Mouse (Mus musculus): Measurements from ENCODE around the gene Upk1b. TPM values are rescaled to one million over a fixed set of nuclear protein-coding genes. Genes with fewer than 3 reads are reported as not detected.

Gene Upk1b
- polyA plus RNA-seq, 1 experiment from 2014 or later: not detected

DNA sequence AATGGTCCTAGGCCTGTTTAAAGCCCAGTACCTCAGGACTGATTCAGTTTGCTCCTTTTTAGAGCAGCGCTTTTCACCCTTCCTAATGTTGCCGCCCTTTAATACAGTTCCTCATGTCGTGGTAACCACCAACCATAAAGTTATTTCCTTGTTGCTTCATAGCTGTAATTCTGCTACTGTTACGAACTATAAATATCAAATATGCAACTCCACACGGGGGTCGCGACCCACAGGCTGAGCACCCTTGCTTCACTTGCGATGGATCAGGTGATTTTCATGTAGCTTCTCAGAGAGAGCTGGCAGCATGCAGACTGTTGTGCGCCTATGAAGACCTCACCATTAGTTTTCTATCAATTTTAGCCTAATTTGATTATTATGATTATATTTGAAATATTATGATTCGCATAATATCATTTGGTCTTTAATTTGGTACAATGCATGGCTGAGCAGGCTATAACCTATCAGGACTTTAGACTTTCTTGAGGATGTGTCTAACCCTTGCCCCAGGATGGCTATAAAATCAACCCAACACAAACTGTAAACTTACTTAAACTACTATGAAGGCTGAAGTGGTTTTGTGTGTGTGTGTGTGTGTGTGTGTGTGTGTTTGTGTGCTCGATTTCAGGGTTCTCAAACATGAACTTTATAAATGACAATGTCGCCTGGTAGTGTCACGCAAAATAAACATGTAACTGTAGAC is 58.8 kb downstream of the Upk1b start:
- H3K27ac ChIP-seq: no peak overlapping the region
- peak overlapping the region; percentile 80 for H3K4me3 ChIP-seq
- no peaks in the 10 kb centered on the region for H3K36me3 ChIP-seq (ENCODE audit: poor library complexity, severe bottlenecking)
- peaks cover 8% of the 10 kb centered on the region; the same call in 1 of the 2 replicates for H3K4me1 ChIP-seq
- 87% methylated on average over 13 of the region's 13 CpGs for WGBS
- peak overlapping the region; percentile 86; the same call in 1 of the 2 replicates for H3K9ac ChIP-seq
- no peaks in the 10 kb centered on the region for H3K27me3 ChIP-seq
- peak overlapping the region; percentile 89 for H3K4me2 ChIP-seq
- ATAC-seq: peak; percentile 14
- no peaks in the 10 kb centered on the region for H3K9me3 ChIP-seq (replicated peaks)

GRCm38 (mm10) chr16:38730921-38731320 is 69.2 kb downstream of the Upk1b start:
- WGBS: 64% methylated on average over 8 of the region's 8 CpGs
- Histone ChIP-seq H3K27ac (no peak overlapping the region), H3K4me2 (no peak overlapping the region), H3K27me3 (no peaks in the 10 kb centered on the region), H3K4me1 (no peaks in the 10 kb centered on the region), H3K9ac (no peak overlapping the region), H3K36me3 (ENCODE audit: poor library complexity, severe bottlenecking) (no peaks in the 10 kb centered on the region), H3K9me3 (replicated peaks) (no peaks in the 10 kb centered on the region), H3K4me3 (no peak overlapping the region)
- no peak for ATAC-seq

GRCm38 (mm10) chr16:38729610-38730288 is 70.4 kb downstream of the Upk1b start:
- Histone ChIP-seq H3K36me3 (ENCODE audit: poor library complexity, severe bottlenecking) (no peaks in the 10 kb centered on the region), H3K27me3 (no peaks in the 10 kb centered on the region), H3K4me1 (no peaks in the 10 kb centered on the region), H3K9ac (no peak overlapping the region), H3K9me3 (replicated peaks) (no peaks in the 10 kb centered on the region), H3K27ac (no peak overlapping the region), H3K4me2 (no peak overlapping the region), H3K4me3 (no peak overlapping the region)
- peak; percentile 76; the same call in 1 of the 2 replicates for ATAC-seq
- 67% methylated on average over 15 of the region's 15 CpGs for WGBS

DNA sequence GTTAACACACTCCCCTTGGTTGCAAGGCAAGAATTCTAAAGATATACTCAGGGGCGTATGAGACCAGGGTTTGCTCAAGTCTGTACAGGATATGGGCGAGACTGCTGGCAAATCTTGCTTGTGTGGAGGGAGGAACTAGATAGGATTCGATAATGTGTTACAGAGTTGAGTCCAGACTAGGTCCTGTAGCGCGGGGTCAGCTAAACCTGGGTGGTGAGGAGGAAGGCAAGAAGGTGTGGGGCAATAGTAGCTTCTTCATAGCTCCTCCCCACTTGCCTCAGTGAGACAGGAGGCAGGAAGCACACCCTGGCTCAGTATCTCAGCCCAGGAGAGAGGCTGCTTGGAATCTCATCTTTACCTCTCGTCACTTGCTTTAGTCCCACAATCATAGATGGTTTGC is 71.0 kb downstream of the Upk1b start:
- ATAC-seq: no peak
- H3K4me3 ChIP-seq: no peak overlapping the region
- no peaks in the 10 kb centered on the region for H3K4me1 ChIP-seq
- WGBS: 92% methylated on average over 6 of the region's 6 CpGs
- no peaks in the 10 kb centered on the region for H3K27me3 ChIP-seq
- no peaks in the 10 kb centered on the region for H3K36me3 ChIP-seq (ENCODE audit: poor library complexity, severe bottlenecking)
- H3K4me2 ChIP-seq: no peak overlapping the region
- H3K9ac ChIP-seq: no peak overlapping the region
- no peak overlapping the region for H3K27ac ChIP-seq
- no peaks in the 10 kb centered on the region for H3K9me3 ChIP-seq (replicated peaks)

DNA sequence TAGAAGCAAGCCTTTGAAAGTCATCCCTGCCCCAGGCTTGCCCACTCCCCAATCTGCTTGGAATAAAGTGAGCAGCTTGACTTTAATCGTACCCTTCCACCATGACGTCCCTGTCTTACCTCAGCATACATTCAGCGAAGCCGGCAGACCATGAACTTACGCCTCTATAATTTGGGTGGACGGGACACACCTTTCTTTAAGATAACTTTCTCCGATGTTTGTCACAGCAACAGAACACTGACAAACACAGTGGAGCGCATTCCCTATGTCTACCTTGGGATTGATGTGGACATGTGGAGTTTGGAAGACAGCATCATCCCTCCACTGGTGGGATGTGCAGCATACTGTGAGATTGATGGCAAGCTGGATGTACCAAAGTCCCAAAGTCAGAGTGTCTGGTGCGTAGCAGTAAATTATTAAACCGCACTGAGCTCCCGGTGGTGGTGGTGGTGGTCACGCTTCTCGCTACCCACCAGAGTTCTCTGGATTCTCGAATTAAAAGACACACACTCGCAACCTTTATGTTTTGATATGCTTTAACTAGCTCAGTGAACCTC is 71.5 kb downstream of the Upk1b start:
- Histone ChIP-seq H3K4me2 (no peak overlapping the region), H3K9me3 (replicated peaks) (no peaks in the 10 kb centered on the region), H3K27ac (no peak overlapping the region), H3K36me3 (ENCODE audit: poor library complexity, severe bottlenecking) (no peaks in the 10 kb centered on the region), H3K27me3 (no peaks in the 10 kb centered on the region), H3K9ac (no peak overlapping the region), H3K4me1 (no peaks in the 10 kb centered on the region), H3K4me3 (no peak overlapping the region)
- WGBS: 93% methylated on average over 15 of the region's 15 CpGs
- no peak for ATAC-seq

DNA sequence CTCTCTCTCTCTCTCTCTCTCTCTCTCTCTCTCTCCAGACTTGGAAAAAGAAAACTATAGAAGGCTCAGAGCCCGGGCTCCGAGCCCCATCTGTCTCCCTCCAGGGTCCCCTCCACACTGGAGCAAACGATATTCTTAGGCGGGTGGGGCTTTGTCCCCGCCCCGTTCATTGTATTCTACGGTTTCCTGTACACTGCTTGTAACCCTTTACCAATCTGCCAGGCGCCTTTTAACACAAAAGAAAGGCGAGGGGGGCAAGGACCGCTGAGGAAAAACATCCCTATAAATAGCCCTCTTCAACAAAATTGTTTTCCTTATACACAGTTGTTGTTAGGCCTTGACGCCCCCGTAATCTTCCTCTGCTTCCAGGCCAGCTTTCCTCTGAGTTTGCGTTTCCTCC is 75.2 kb downstream of the Upk1b start:
- Histone ChIP-seq H3K4me2 (no peak overlapping the region), H3K9me3 (replicated peaks) (no peaks in the 10 kb centered on the region), H3K4me3 (no peak overlapping the region), H3K27me3 (no peaks in the 10 kb centered on the region), H3K4me1 (no peaks in the 10 kb centered on the region), H3K9ac (no peak overlapping the region), H3K36me3 (ENCODE audit: poor library complexity, severe bottlenecking) (no peaks in the 10 kb centered on the region), H3K27ac (no peak overlapping the region)
- ATAC-seq: peak; percentile 19; the same call in 1 of the 2 replicates
- WGBS: 48% methylated on average over 13 of the region's 13 CpGs

DNA sequence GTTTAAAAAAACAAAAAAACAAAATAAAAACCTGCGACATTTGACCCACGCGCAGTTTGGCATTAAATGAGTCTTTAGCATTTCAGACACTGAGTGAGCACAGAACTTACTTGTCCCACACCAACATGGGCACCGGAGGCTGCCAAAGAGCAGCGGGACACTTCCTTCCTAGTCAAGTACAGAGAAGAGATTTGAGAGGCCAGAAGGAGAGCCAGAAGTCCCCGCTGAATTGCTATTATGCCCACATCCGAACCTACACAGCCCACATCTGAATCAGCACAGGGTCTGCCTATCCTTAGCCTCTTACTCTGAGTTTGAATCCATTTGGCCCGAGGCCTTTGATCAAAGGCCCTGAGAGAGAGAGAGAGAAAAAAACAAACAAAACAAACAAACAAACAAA is 75.9 kb downstream of the Upk1b start:
- H3K36me3 ChIP-seq (ENCODE audit: poor library complexity, severe bottlenecking): no peaks in the 10 kb centered on the region
- H3K9ac ChIP-seq: no peak overlapping the region
- H3K27ac ChIP-seq: no peak overlapping the region
- 83% methylated on average over 8 of the region's 8 CpGs for WGBS
- H3K27me3 ChIP-seq: no peaks in the 10 kb centered on the region
- no peaks in the 10 kb centered on the region for H3K4me1 ChIP-seq
- ATAC-seq: no peak
- no peak overlapping the region for H3K4me2 ChIP-seq
- H3K4me3 ChIP-seq: no peak overlapping the region
- H3K9me3 ChIP-seq (replicated peaks): no peaks in the 10 kb centered on the region

Other genes starting within 250 kb of the Upk1b start
- 42.9 and 57.3 TPM in 2 replicates for gene Tmem39a, start 241.6 kb downstream of the Upk1b start, polyA plus RNA-seq (2015; fragmentation: Nextera tagmentation; extraction: Ambion mirVana)
- gene Arhgap31, start 87.1 kb downstream of the Upk1b start, polyA plus RNA-seq (2015; fragmentation: Nextera tagmentation; extraction: Ambion mirVana): 3.1 and 3.6 TPM in 2 replicates
- gene B4galt4, start 58.1 kb downstream of the Upk1b start, polyA plus RNA-seq (2015; fragmentation: Nextera tagmentation; extraction: Ambion mirVana): 17.9 and 22.8 TPM in 2 replicates
- gene 4930435E12Rik, start 28.4 kb upstream of the Upk1b start, polyA plus RNA-seq (2015; fragmentation: Nextera tagmentation; extraction: Ambion mirVana): not detected in 2 replicates
- gene Igsf11, start 92.3 kb upstream of the Upk1b start, polyA plus RNA-seq (2015; fragmentation: Nextera tagmentation; extraction: Ambion mirVana): 3.6 and 4.6 TPM in 2 replicates

All from forebrain, embryonic 13.5 days (tissue).